Mouse (Mus musculus) heart, embryonic 12.5 days (tissue): ENCODE results near the gene Trpv1. TPM values are rescaled to one million over a fixed set of nuclear protein-coding genes. Genes with fewer than 3 reads are reported as not detected.
A peak's percentile ranks its signal among the peaks of the same experiment; 100 is the strongest.

ENCODE experiments used
- ATAC-seq: fragments of 200-750 bp; cut with Nextera tagmentation; 2 replicates; pipeline ENCODE4 v1.8.0; 2017; ENCODE audit warnings: moderate TSS enrichment, moderate library complexity; ENCODE audit not compliant: insufficient number of reproducible peaks, low FRiP score
- H3K27ac ChIP-seq: fragments of 300-500 bp; sonication (generic); 2 replicates; pipeline ENCODE4 v1.5.1; 2016; ENCODE audit warnings: mild to moderate bottlenecking, moderate library complexity; ENCODE audit not compliant: poor library complexity, severe bottlenecking
- H3K27me3 ChIP-seq: fragments of 300-500 bp; sonication (generic); replicated peaks from 2 replicates; pipeline ENCODE4 v1.6.1; 2016; ENCODE audit warnings: mild to moderate bottlenecking, moderate library complexity
- H3K36me3 ChIP-seq: fragments of 300-500 bp; sonication (generic); 2 replicates; pipeline ENCODE4 v1.6.1; 2016; ENCODE audit warnings: mild to moderate bottlenecking, moderate library complexity
- H3K4me1 ChIP-seq: fragments of 300-500 bp; sonication (generic); replicated peaks from 2 replicates; pipeline ENCODE4 v1.6.1; 2016; ENCODE audit warnings: mild to moderate bottlenecking
- H3K4me2 ChIP-seq: fragments of 300-500 bp; sonication (generic); 2 replicates; pipeline ENCODE4 v1.6.1; 2016; ENCODE audit warnings: mild to moderate bottlenecking, moderate library complexity
- H3K4me3 ChIP-seq: fragments of 300-500 bp; sonication (generic); 2 replicates; pipeline ENCODE4 v1.5.1; 2016; ENCODE audit warnings: mild to moderate bottlenecking
- H3K9ac ChIP-seq: fragments of 300-500 bp; sonication (generic); 2 replicates; pipeline ENCODE4 v1.6.1; 2016; ENCODE audit warnings: mild to moderate bottlenecking, moderate library complexity
- H3K9me3 ChIP-seq: fragments of 300-500 bp; sonication (generic); replicated peaks from 2 replicates; pipeline ENCODE4 v1.6.1; 2016; ENCODE audit warnings: mild to moderate bottlenecking, moderate library complexity
- WGBS: fragments of 180-500 bp; shearing (Covaris S2); methylation state at CpG from one replicate; pipeline ENCODE4 v1.1.7; 2016; 5-methylcytosine and 5-hydroxymethylcytosine counted together
- polyA plus RNA-seq: library from polyadenylated mRNA; unstranded; fragments of >200 nt; fragmentation: Nextera tagmentation; extraction: Ambion mirVana; gene quantifications from 2 replicates; pipeline ENCODE4 v1.2.1, GENCODE M21; 2016

The Trpv1 gene
- polyA plus RNA-seq, result 0.05 TPM in 1 of 2 replicates, not detected in the other

DNA sequence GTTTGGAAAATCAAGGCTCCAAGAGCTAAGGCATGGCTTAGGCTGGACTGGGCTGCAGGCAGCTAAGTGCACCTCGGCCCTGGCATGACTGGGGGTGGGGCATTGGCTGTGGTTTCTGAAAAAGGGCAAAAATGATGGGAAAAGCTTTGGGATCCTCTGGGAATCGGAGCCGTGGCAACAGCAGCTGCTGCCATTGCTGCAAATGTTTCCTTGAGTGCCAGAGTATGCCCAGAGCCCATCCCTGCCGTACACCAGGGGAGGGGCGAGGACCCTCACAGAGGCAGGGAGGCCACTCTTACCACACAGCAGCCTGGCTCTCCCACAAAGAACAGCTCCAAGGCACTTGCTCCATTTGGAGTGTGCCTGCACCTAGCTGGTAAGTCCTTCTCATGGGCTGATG, at the start of gene Trpv1:
Gene Trpv1, plus strand, starts transcription at position 301 of the 400 bp plus-strand sequence.
- no peak within 1 kb of the TSS for H3K4me3 ChIP-seq
- 81% methylated on average over 5 of the region's 5 CpGs for WGBS
- peaks cover 4% of the 10 kb centered on the region; the same call in 1 of the 2 replicates for H3K4me1 ChIP-seq
- no peak within 1 kb of the TSS for H3K27ac ChIP-seq
- H3K36me3 ChIP-seq, result no peaks in the 10 kb centered on the region
- 0 out of 2 replicates have a peak, but pooled peaks cover 2% of the 10 kb centered on the region for H3K9me3 ChIP-seq
- no peak within 1 kb of the TSS for H3K4me2 ChIP-seq
- ATAC-seq, result no peak
- H3K27me3 ChIP-seq, result no peaks in the 10 kb centered on the region
- no peak within 1 kb of the TSS for H3K9ac ChIP-seq

- no peaks in the 10 kb centered on the region for H3K4me1 ChIP-seq
- no peak for ATAC-seq
- H3K9ac ChIP-seq, result no peak overlapping the region
- H3K27ac ChIP-seq, result no peak overlapping the region
- H3K36me3 ChIP-seq, result peaks cover 77% of the 10 kb centered on the region
- no peak overlapping the region for H3K4me3 ChIP-seq
- no peaks in the 10 kb centered on the region for H3K9me3 ChIP-seq
- no peak overlapping the region for H3K4me2 ChIP-seq
- 88% methylated on average over 10 of the region's 10 CpGs for whole genome bisulfite sequencing
- no peaks in the 10 kb centered on the region for H3K27me3 ChIP-seq
Observed at GRCm38 (mm10) chr11:73185872-73186615, 48.0 kb upstream of the Trpv1 start.

GRCm38 (mm10) chr11:73187231-73187630, 46.9 kb upstream of the Trpv1 start:
- Histone ChIP-seq H3K4me3 (no peak overlapping the region), H3K4me2 (no peak overlapping the region), H3K27me3 (no peaks in the 10 kb centered on the region), H3K36me3 (peaks cover 82% of the 10 kb centered on the region), H3K9me3 (no peaks in the 10 kb centered on the region), H3K4me1 (no peaks in the 10 kb centered on the region), H3K9ac (no peak overlapping the region), H3K27ac (no peak overlapping the region)
- no peak for ATAC-seq
- WGBS, result 87% methylated on average over 6 of the region's 6 CpGs

DNA sequence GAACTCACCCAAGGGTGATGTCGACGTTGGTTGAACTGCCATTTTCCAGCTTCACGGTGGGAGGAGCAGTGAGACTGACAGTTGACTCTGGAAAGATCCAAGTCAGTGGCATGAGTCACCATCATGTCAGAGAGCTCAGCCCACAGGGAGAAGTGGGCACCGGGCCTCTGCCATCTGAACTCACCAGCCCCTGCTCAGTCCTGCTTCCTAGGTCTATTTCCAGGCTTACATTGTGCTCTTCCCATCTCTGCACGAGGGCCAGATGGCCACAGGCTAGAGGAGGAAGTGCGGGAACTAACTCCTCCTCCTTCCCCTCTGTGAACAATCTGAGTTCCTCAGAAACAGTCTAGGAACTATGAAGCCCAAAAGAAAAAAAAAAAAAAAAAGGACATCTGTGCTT, 41.0 kb upstream of the Trpv1 start:
- H3K4me1 ChIP-seq, result peaks cover 4% of the 10 kb centered on the region; the same call in 1 of the 2 replicates

GRCm38 (mm10) chr11:73194444-73194843, 39.6 kb upstream of the Trpv1 start:
- no peak overlapping the region for H3K4me3 ChIP-seq
- 64% methylated on average over 2 of the region's 2 CpGs for WGBS
- no peak overlapping the region for H3K9ac ChIP-seq
- H3K36me3 ChIP-seq, result peaks cover 33% of the 10 kb centered on the region
- H3K4me1 ChIP-seq, result peaks cover 6% of the 10 kb centered on the region; the same call in 1 of the 2 replicates
- no peaks in the 10 kb centered on the region for H3K9me3 ChIP-seq
- ATAC-seq, result no peak
- no peak overlapping the region for H3K27ac ChIP-seq
- H3K4me2 ChIP-seq, result no peak overlapping the region
- no peaks in the 10 kb centered on the region for H3K27me3 ChIP-seq

More for the DNA sequence above, 41.0 kb upstream of the Trpv1 start:
- 61% methylated on average over 6 of the region's 6 CpGs for WGBS
- Histone ChIP-seq H3K4me3 (no peak overlapping the region), H3K9ac (no peak overlapping the region), H3K9me3 (no peaks in the 10 kb centered on the region), H3K27me3 (no peaks in the 10 kb centered on the region), H3K36me3 (peaks cover 41% of the 10 kb centered on the region), H3K4me2 (no peak overlapping the region), H3K27ac (no peak overlapping the region)
- ATAC-seq, result no peak

- 2% methylated on average over 1 of the region's 1 CpGs for WGBS
- Histone ChIP-seq H3K27ac (no peak overlapping the region), H3K4me2 (peak overlapping the region; percentile 94), H3K4me1 (peaks cover 10% of the 10 kb centered on the region; the same call in 1 of the 2 replicates), H3K4me3 (peak overlapping the region; percentile 69), H3K27me3 (no peaks in the 10 kb centered on the region), H3K9me3 (no peaks in the 10 kb centered on the region), H3K36me3 (peaks cover 4% of the 10 kb centered on the region), H3K9ac (peak overlapping the region; percentile 84)
- ATAC-seq, result no peak
Observed at GRCm38 (mm10) chr11:73198190-73198589, 35.9 kb upstream of the Trpv1 start.

DNA sequence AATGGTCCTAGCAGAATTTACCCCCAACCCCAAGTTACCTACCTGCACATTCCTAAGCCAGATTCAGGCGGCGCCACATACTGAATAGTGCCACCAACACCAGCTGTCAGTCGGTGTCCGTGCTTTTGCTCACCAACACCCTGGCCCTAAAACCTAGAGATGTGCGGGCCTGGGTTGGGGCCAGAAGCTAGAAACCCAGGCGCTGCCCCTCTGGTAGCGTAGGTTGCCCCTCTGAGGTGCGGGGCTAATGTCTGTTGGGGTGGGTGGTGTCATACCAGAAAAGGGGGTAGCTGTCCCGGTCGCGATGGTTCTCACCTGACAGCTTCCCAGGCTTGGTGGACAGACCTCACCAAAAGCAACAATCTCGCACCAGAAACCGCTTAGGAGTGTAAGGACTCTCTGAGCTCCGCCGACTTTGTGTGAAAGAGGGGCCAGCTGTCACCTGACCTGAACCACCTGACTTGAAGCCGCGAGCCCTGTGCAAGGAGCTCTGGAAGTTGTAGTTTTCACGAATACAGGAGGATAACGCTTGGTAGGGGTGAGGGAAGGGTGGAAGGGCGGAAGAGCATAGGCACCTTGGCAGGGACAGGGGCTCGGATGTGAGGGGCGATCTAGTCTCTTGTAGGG, 35.4 kb upstream of the Trpv1 start, which contains the start of gene Ctns:
Gene Ctns, minus strand, starts transcription at position 440 of the 627 bp plus-strand sequence.
- peaks cover 10% of the 10 kb centered on the region; the same call in 1 of the 2 replicates for H3K4me1 ChIP-seq
- peak within 1 kb of the TSS; percentile 94 for H3K4me2 ChIP-seq
- 1% methylated on average over 22 of the region's 22 CpGs for WGBS
- H3K36me3 ChIP-seq, result peaks cover 4% of the 10 kb centered on the region
- peak within 1 kb of the TSS; percentile 69 for H3K4me3 ChIP-seq
- no peaks in the 10 kb centered on the region for H3K27me3 ChIP-seq
- ATAC-seq, result peak; percentile 96
- H3K9me3 ChIP-seq, result no peaks in the 10 kb centered on the region
- H3K27ac ChIP-seq, result no peak within 1 kb of the TSS; the same call in 1 of the 2 replicates
- peak within 1 kb of the TSS; percentile 84 for H3K9ac ChIP-seq

GRCm38 (mm10) chr11:73199230-73199712, 34.8 kb upstream of the Trpv1 start, which contains the start of gene Shpk:
Gene Shpk (plus strand): TSS chr11:73199460.
- H3K4me1 ChIP-seq, result peaks cover 10% of the 10 kb centered on the region; the same call in 1 of the 2 replicates
- H3K4me3 ChIP-seq, result peak within 1 kb of the TSS; percentile 69
- peak within 1 kb of the TSS; percentile 84 for H3K9ac ChIP-seq
- H3K27me3 ChIP-seq, result no peaks in the 10 kb centered on the region
- ATAC-seq, result peak; percentile 98
- H3K9me3 ChIP-seq, result no peaks in the 10 kb centered on the region
- WGBS, result under 1% methylated on average over 32 of the region's 32 CpGs
- no peak within 1 kb of the TSS; the same call in 1 of the 2 replicates for H3K27ac ChIP-seq
- H3K36me3 ChIP-seq, result peaks cover 4% of the 10 kb centered on the region
- H3K4me2 ChIP-seq, result peak within 1 kb of the TSS; percentile 94

GRCm38 (mm10) chr11:73199879-73200278, 34.2 kb upstream of the Trpv1 start:
- Histone ChIP-seq H3K4me3 (peak overlapping the region; percentile 69), H3K36me3 (peaks cover 4% of the 10 kb centered on the region), H3K9ac (peak overlapping the region; percentile 84), H3K27ac (no peak overlapping the region), H3K9me3 (no peaks in the 10 kb centered on the region), H3K4me2 (peak overlapping the region; percentile 94), H3K27me3 (no peaks in the 10 kb centered on the region), H3K4me1 (peaks cover 10% of the 10 kb centered on the region; the same call in 1 of the 2 replicates)
- 2% methylated on average over 12 of the region's 12 CpGs for WGBS
- ATAC-seq, result no peak

DNA sequence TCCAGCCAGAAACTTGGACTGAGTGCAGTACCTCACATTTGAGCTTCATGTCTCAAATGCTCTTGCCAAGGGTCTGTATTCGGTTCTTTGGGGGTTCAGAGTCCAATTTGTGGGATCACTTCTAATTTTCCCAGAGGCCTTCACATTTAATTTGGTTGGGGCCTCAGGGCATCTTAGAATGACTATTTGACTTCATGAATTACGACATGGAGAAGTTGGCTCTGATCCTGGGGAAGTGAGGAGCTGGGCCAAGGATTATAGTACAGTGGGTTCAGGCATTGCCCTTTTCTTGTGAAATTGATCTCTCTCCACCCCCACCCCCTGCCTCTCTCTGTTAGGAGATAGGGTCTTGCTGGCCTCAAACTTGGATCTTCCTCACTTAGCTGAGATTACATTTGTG, 33.1 kb upstream of the Trpv1 start:
- 83% methylated on average over 2 of the region's 2 CpGs for WGBS
- Histone ChIP-seq H3K9ac (no peak overlapping the region), H3K9me3 (no peaks in the 10 kb centered on the region), H3K4me1 (peaks cover 10% of the 10 kb centered on the region; the same call in 1 of the 2 replicates), H3K36me3 (no peaks in the 10 kb centered on the region), H3K27me3 (no peaks in the 10 kb centered on the region), H3K27ac (no peak overlapping the region), H3K4me3 (no peak overlapping the region), H3K4me2 (no peak overlapping the region)
- no peak for ATAC-seq

- H3K36me3 ChIP-seq, result no peaks in the 10 kb centered on the region
- no peak overlapping the region for H3K9ac ChIP-seq
- no peak overlapping the region for H3K4me2 ChIP-seq
- no peaks in the 10 kb centered on the region for H3K27me3 ChIP-seq
- no peaks in the 10 kb centered on the region for H3K9me3 ChIP-seq
- peaks cover 10% of the 10 kb centered on the region; the same call in 1 of the 2 replicates for H3K4me1 ChIP-seq
- H3K4me3 ChIP-seq, result no peak overlapping the region
- no peak overlapping the region for H3K27ac ChIP-seq
- 31% methylated on average over 4 of the region's 4 CpGs for WGBS
- no peak for ATAC-seq
Observed at GRCm38 (mm10) chr11:73201597-73201996, 32.5 kb upstream of the Trpv1 start.
